Mouse (Mus musculus) heart, embryonic 11.5 days (tissue): ENCODE measurements around the gene Mrps6. TPM values are rescaled to one million over a fixed set of nuclear protein-coding genes. Genes with fewer than 3 reads are reported as not detected.
A peak's percentile ranks its signal among the peaks of the same experiment; 100 is the strongest.

Source experiments
- ATAC-seq: fragments of 200-750 bp; cut with Nextera tagmentation; replicated peaks from 2 replicates; pipeline ENCODE4 v1.8.0; 2017; ENCODE audit warnings: moderate library complexity; ENCODE audit not compliant: insufficient number of reproducible peaks, low FRiP score, low TSS enrichment
- H3K27ac ChIP-seq: fragments of 300-500 bp; sonication (generic); 2 replicates; pipeline ENCODE4 v1.5.1; 2014; ENCODE audit warnings: mild to moderate bottlenecking, low read depth, low read length
- H3K27me3 ChIP-seq: fragments of 300-500 bp; sonication (generic); 2 replicates; pipeline ENCODE4 v1.6.1; 2014; ENCODE audit warnings: mild to moderate bottlenecking, low read length, mixed read lengths; ENCODE audit not compliant: control insufficient read depth, insufficient read depth
- H3K36me3 ChIP-seq: fragments of 300-500 bp; sonication (generic); 2 replicates; pipeline ENCODE4 v1.6.1; 2014; ENCODE audit warnings: mild to moderate bottlenecking, low read length, moderate library complexity, mixed read lengths; ENCODE audit not compliant: control insufficient read depth, insufficient read depth
- H3K4me1 ChIP-seq: fragments of 300-500 bp; sonication (generic); 2 replicates; pipeline ENCODE4 v1.6.1; 2014; ENCODE audit warnings: low read length; ENCODE audit not compliant: control insufficient read depth, insufficient read depth
- H3K4me2 ChIP-seq: fragments of 300-500 bp; sonication (generic); 2 replicates; pipeline ENCODE4 v1.6.1; 2014; ENCODE audit warnings: mild to moderate bottlenecking, moderate library complexity
- H3K4me3 ChIP-seq: fragments of 300-500 bp; sonication (generic); 2 replicates; pipeline ENCODE4 v1.5.1; 2014; ENCODE audit warnings: low read depth, low read length
- H3K9ac ChIP-seq: fragments of 300-500 bp; sonication (generic); 2 replicates; pipeline ENCODE4 v1.6.1; 2014; ENCODE audit warnings: mild to moderate bottlenecking, low read depth, low read length, moderate library complexity
- H3K9me3 ChIP-seq: fragments of 300-500 bp; sonication (generic); replicated peaks from 2 replicates; pipeline ENCODE4 v1.6.1; 2016; ENCODE audit warnings: low read length; ENCODE audit not compliant: control insufficient read depth
- WGBS: fragments of 180-500 bp; shearing (Covaris S2); extraction: QIAGEN DNeasy Blood & Tissue Kit; methylation state at CpG from one replicate; pipeline ENCODE4 v1.1.7; 2014; ENCODE audit not compliant: insufficient replicate concordance; 5-methylcytosine and 5-hydroxymethylcytosine counted together
- polyA plus RNA-seq: library from polyadenylated mRNA; unstranded; fragments of >200 nt; fragmentation: Nextera tagmentation; extraction: Ambion mirVana; gene quantifications from 2 replicates; pipeline ENCODE4 v1.2.1, GENCODE M21; 2014

Gene Mrps6
- polyA plus RNA-seq, 1 experiment from 2014 or later, result 121 TPM

DNA sequence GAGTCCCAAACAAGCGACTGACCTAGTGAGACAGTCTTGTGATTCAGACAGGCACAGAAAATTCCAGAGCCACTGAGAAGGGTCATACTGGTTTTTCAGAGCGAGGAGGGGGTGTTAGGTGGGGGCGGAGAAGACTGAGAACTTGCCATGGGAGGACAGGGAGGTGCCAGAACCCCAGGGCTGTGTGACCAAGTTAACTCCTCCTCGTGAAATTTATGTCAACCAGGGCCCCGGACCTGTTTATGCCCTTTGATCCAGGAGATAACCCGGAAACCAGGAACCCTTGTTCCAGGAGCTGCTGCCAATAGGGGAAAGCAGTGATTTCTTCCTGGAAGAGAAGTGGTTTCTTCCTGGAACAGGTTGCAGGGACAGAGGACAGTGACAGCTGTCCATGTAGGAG lies 101.0 kb downstream of the Mrps6 start:
- H3K27me3 ChIP-seq, result no peaks in the 10 kb centered on the region
- peak overlapping the region; percentile 53 for H3K4me3 ChIP-seq
- no peaks in the 10 kb centered on the region for H3K36me3 ChIP-seq
- no peaks in the 10 kb centered on the region for H3K9me3 ChIP-seq
- ATAC-seq, result no peak
- 0 out of 2 replicates have a peak, but pooled peaks cover 2% of the 10 kb centered on the region for H3K4me1 ChIP-seq
- H3K4me2 ChIP-seq, result peak overlapping the region; percentile 93
- no peak overlapping the region; the same call in 1 of the 2 replicates for H3K27ac ChIP-seq
- WGBS, result 28% methylated on average over 6 of the region's 6 CpGs
- H3K9ac ChIP-seq, result peak overlapping the region; percentile 70

Other genes with a start within 250 kb of the Mrps6 start
- 0.20 TPM in 1 of 2 replicates, not detected in the other for gene Gm49711, start within 50 bp of the Mrps6 start, polyA plus RNA-seq
- 5.7 and 6.7 TPM in 2 replicates for gene Slc5a3, start 52 bp downstream of the Mrps6 start, polyA plus RNA-seq
- gene Kcne2, start 234.1 kb downstream of the Mrps6 start, polyA plus RNA-seq, result 1.8 and 1.9 TPM in 2 replicates
- gene Smim11, start 243.0 kb downstream of the Mrps6 start, polyA plus RNA-seq, result 117 and 119 TPM in 2 replicates